Mouse (Mus musculus) ES-E14 (cell line): ENCODE measurements at regions not wholly inside any gene's neighbourhood (a gene's known extent, or its start where the extent isn't known, plus 50 kb on each side); places are given as distances from the start of the nearest gene placed in this dataset.

Source experiments
- CHD2 ChIP-seq: IDR thresholded peaks from 2 replicates; pipeline ENCODE4 v1.6.1; 2014; ENCODE audit warnings: mild to moderate bottlenecking, low read depth, low read length, inconsistent platforms
- HCFC1 ChIP-seq: IDR thresholded peaks from 2 replicates; pipeline ENCODE4 v1.6.1; 2012; ENCODE audit warnings: low read length, inconsistent platforms, borderline replicate concordance; ENCODE audit not compliant: insufficient read depth
- MAFK ChIP-seq: IDR thresholded peaks from 2 replicates; pipeline ENCODE4 v1.6.1; 2014; ENCODE audit warnings: mild to moderate bottlenecking, low read depth, low read length, inconsistent platforms; ENCODE audit not compliant: insufficient read depth

GRCm38 (mm10) chr7:117256819-117257218, 124.0 kb upstream of the Xylt1 start:
- TF ChIP-seq CHD2, result no peak
- no peak for TF ChIP-seq HCFC1
- TF ChIP-seq MAFK, result no peak
